Mouse (Mus musculus) lung, postnatal 0 days (tissue): ENCODE data around the gene Kcnk18.

Experiments used
- CTCF ChIP-seq: IDR thresholded peaks from 2 replicates; pipeline ENCODE4 v1.5.1; 2016; ENCODE audit warnings: antibody characterized with exemption, mild to moderate bottlenecking
- EP300 ChIP-seq: IDR thresholded peaks from 2 replicates; pipeline ENCODE4 v1.6.1; 2016; ENCODE audit warnings: antibody characterized with exemption, mild to moderate bottlenecking, control low read depth

DNA sequence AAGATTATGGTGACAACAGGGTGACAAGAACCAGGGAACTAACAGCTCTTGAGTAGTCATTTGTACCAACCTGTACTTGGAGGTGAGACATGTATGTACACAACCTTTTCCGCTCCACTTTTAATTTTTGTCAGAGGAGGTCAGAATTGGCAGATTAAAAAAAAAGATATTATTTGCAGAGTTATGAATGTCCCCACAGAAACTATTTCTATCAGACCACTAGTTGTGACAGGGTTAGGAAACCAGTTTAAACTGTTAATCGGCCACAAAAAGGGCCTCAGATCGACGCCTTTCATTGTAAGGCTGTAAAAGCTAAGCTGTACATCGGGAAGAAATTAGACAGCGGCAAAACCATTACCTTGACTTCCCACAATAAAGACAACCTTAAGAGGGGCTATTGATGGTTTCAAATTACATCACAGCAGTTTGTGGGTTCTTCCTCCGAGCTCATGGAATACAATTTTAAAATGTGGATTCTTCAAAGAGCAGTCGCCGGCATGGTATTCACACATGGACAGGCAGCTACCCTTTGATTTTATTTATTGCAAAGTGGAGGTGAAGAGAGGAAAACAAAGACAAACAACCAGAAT lies 23.7 kb upstream of the Kcnk18 start:
- TF ChIP-seq CTCF (no peak), EP300 (no peak)
